Mouse (Mus musculus) neural tube, embryonic 13.5 days (tissue): ENCODE data around the gene Slc9a9. TPM values are rescaled to one million over a fixed set of nuclear protein-coding genes. Genes with fewer than 3 reads are reported as not detected.

Source experiments
- ATAC-seq: fragments of 200-750 bp; cut with Nextera tagmentation; 2 replicates; pipeline ENCODE4 v1.8.0; 2017; ENCODE audit warnings: low read depth, mild to moderate bottlenecking, moderate TSS enrichment, moderate library complexity
- H3K27ac ChIP-seq: fragments of 300-500 bp; sonication (generic); replicated peaks from 2 replicates; pipeline ENCODE4 v1.5.1; 2015; ENCODE audit warnings: moderate library complexity, mild to moderate bottlenecking, inconsistent platforms
- H3K27me3 ChIP-seq: fragments of 300-500 bp; sonication (generic); 2 replicates; pipeline ENCODE4 v1.6.1; 2015; ENCODE audit warnings: mild to moderate bottlenecking, inconsistent platforms
- H3K36me3 ChIP-seq: fragments of 300-500 bp; sonication (generic); 2 replicates; pipeline ENCODE4 v1.6.1; 2015; ENCODE audit warnings: mild to moderate bottlenecking, inconsistent platforms
- H3K4me1 ChIP-seq: fragments of 300-500 bp; sonication (generic); replicated peaks from 2 replicates; pipeline ENCODE4 v1.6.1; 2015; ENCODE audit warnings: inconsistent platforms
- H3K4me2 ChIP-seq: fragments of 300-500 bp; sonication (generic); 2 replicates; pipeline ENCODE4 v1.6.1; 2015; ENCODE audit warnings: inconsistent platforms, mild to moderate bottlenecking, moderate library complexity
- H3K4me3 ChIP-seq: fragments of 300-500 bp; sonication (generic); 2 replicates; pipeline ENCODE4 v1.5.1; 2015; ENCODE audit warnings: mild to moderate bottlenecking, inconsistent platforms
- H3K9ac ChIP-seq: fragments of 300-500 bp; sonication (generic); 2 replicates; pipeline ENCODE4 v1.6.1; 2015; ENCODE audit warnings: moderate library complexity, mild to moderate bottlenecking, inconsistent platforms
- H3K9me3 ChIP-seq: fragments of 300-500 bp; sonication (generic); 2 replicates; pipeline ENCODE4 v1.6.1; 2016; ENCODE audit warnings: inconsistent platforms
- WGBS: fragments of 180-500 bp; shearing (Covaris S2); methylation state at CpG from one replicate; pipeline ENCODE4 v1.1.7; 2015; 5-methylcytosine and 5-hydroxymethylcytosine counted together
- polyA plus RNA-seq: library from polyadenylated mRNA; unstranded; fragments of >200 nt; fragmentation: Nextera tagmentation; extraction: Ambion mirVana; gene quantifications from 2 replicates; pipeline ENCODE4 v1.2.1, GENCODE M21; 2015

Gene Slc9a9
- polyA plus RNA-seq, 1 experiment from 2014 or later: 13.9 TPM

GRCm38 (mm10) chr9:94659401-94660152, 10.1 kb upstream of the Slc9a9 start:
- ATAC-seq: no peak
- H3K27me3 ChIP-seq: no peaks in the 10 kb centered on the region
- H3K4me2 ChIP-seq: no peak overlapping the region
- no peak overlapping the region for H3K27ac ChIP-seq
- H3K36me3 ChIP-seq: no peaks in the 10 kb centered on the region
- H3K4me1 ChIP-seq: no peaks in the 10 kb centered on the region
- WGBS: 78% methylated on average over 3 of the region's 3 CpGs
- H3K9ac ChIP-seq: no peak overlapping the region
- H3K4me3 ChIP-seq: no peak overlapping the region
- no peaks in the 10 kb centered on the region for H3K9me3 ChIP-seq

- Histone ChIP-seq H3K4me3 (no peak overlapping the region), H3K27ac (no peak overlapping the region), H3K9ac (no peak overlapping the region), H3K9me3 (no peaks in the 10 kb centered on the region), H3K27me3 (no peaks in the 10 kb centered on the region), H3K36me3 (no peaks in the 10 kb centered on the region), H3K4me1 (no peaks in the 10 kb centered on the region), H3K4me2 (no peak overlapping the region)
- 5% methylated on average over 2 of the region's 2 CpGs for WGBS
- ATAC-seq: no peak
Measured at GRCm38 (mm10) chr9:94661768-94662167, 7.9 kb upstream of the Slc9a9 start.

- H3K36me3 ChIP-seq: no peaks in the 10 kb centered on the region
- H3K9me3 ChIP-seq: no peaks in the 10 kb centered on the region
- H3K4me2 ChIP-seq: no peak overlapping the region
- no peak overlapping the region for H3K4me3 ChIP-seq
- ATAC-seq: no peak
- 83% methylated on average over 4 of the region's 4 CpGs for WGBS
- no peak overlapping the region for H3K27ac ChIP-seq
- H3K4me1 ChIP-seq: peaks cover 12% of the 10 kb centered on the region
- H3K27me3 ChIP-seq: no peaks in the 10 kb centered on the region
- H3K9ac ChIP-seq: no peak overlapping the region
Measured at GRCm38 (mm10) chr9:94665248-94665647, 4.5 kb upstream of the Slc9a9 start.

- WGBS: 55% methylated on average over 7 of the region's 7 CpGs
- H3K27me3 ChIP-seq: no peaks in the 10 kb centered on the region
- H3K27ac ChIP-seq: no peak overlapping the region
- no peak overlapping the region for H3K4me3 ChIP-seq
- H3K9ac ChIP-seq: no peak overlapping the region
- no peak overlapping the region for H3K4me2 ChIP-seq
- no peaks in the 10 kb centered on the region for H3K36me3 ChIP-seq
- H3K9me3 ChIP-seq: no peaks in the 10 kb centered on the region
- ATAC-seq: no peak
- peaks cover 22% of the 10 kb centered on the region for H3K4me1 ChIP-seq
Measured at GRCm38 (mm10) chr9:94668589-94668988, 1.1 kb upstream of the Slc9a9 start.

GRCm38 (mm10) chr9:94670704-94671103, 995 bp downstream of the Slc9a9 start:
- Histone ChIP-seq H3K9ac (peak overlapping the region; percentile 75), H3K4me3 (peak overlapping the region; percentile 55), H3K36me3 (no peaks in the 10 kb centered on the region), H3K27ac (peak overlapping the region; percentile 73), H3K9me3 (no peaks in the 10 kb centered on the region), H3K27me3 (no peaks in the 10 kb centered on the region), H3K4me2 (peak overlapping the region; percentile 89), H3K4me1 (peaks cover 22% of the 10 kb centered on the region)
- ATAC-seq: no peak

GRCm38 (mm10) chr9:94674704-94675103, 5.0 kb downstream of the Slc9a9 start:
- Histone ChIP-seq H3K9me3 (no peaks in the 10 kb centered on the region), H3K36me3 (no peaks in the 10 kb centered on the region), H3K4me3 (no peak overlapping the region), H3K4me1 (peaks cover 13% of the 10 kb centered on the region), H3K9ac (no peak overlapping the region), H3K27me3 (no peaks in the 10 kb centered on the region), H3K4me2 (no peak overlapping the region), H3K27ac (no peak overlapping the region)
- ATAC-seq: no peak
- WGBS: 88% methylated on average over 1 of the region's 1 CpGs

- Histone ChIP-seq H3K27me3 (no peaks in the 10 kb centered on the region), H3K4me1 (no peaks in the 10 kb centered on the region), H3K27ac (no peak overlapping the region), H3K36me3 (no peaks in the 10 kb centered on the region), H3K9ac (no peak overlapping the region), H3K4me2 (no peak overlapping the region), H3K4me3 (no peak overlapping the region), H3K9me3 (no peaks in the 10 kb centered on the region)
- 84% methylated on average over 3 of the region's 3 CpGs for WGBS
- ATAC-seq: no peak
Measured at GRCm38 (mm10) chr9:94678021-94678655, 8.4 kb downstream of the Slc9a9 start.

- no peaks in the 10 kb centered on the region for H3K36me3 ChIP-seq
- H3K9ac ChIP-seq: no peak overlapping the region
- H3K9me3 ChIP-seq: no peaks in the 10 kb centered on the region
- H3K4me3 ChIP-seq: no peak overlapping the region
- WGBS: 85% methylated on average over 18 of the region's 18 CpGs
- H3K27me3 ChIP-seq: no peaks in the 10 kb centered on the region
- ATAC-seq: no peak
- H3K4me2 ChIP-seq: no peak overlapping the region
- H3K4me1 ChIP-seq: no peaks in the 10 kb centered on the region
- H3K27ac ChIP-seq: no peak overlapping the region
Measured at GRCm38 (mm10) chr9:94680468-94681094, 10.9 kb downstream of the Slc9a9 start.

- Histone ChIP-seq H3K9me3 (no peaks in the 10 kb centered on the region), H3K4me2 (no peak overlapping the region), H3K9ac (no peak overlapping the region), H3K4me3 (no peak overlapping the region), H3K4me1 (no peaks in the 10 kb centered on the region), H3K27ac (no peak overlapping the region), H3K27me3 (no peaks in the 10 kb centered on the region), H3K36me3 (no peaks in the 10 kb centered on the region)
- WGBS: 92% methylated on average over 8 of the region's 8 CpGs
- no peak for ATAC-seq
Measured at GRCm38 (mm10) chr9:94681095-94681487, 11.4 kb downstream of the Slc9a9 start.

GRCm38 (mm10) chr9:94682260-94682659, 12.6 kb downstream of the Slc9a9 start:
- no peak overlapping the region for H3K9ac ChIP-seq
- no peaks in the 10 kb centered on the region for H3K36me3 ChIP-seq
- no peak for ATAC-seq
- no peak overlapping the region for H3K27ac ChIP-seq
- H3K4me1 ChIP-seq: no peaks in the 10 kb centered on the region
- H3K4me2 ChIP-seq: no peak overlapping the region
- no peaks in the 10 kb centered on the region for H3K9me3 ChIP-seq
- WGBS: 78% methylated on average over 2 of the region's 2 CpGs
- H3K4me3 ChIP-seq: no peak overlapping the region
- H3K27me3 ChIP-seq: no peaks in the 10 kb centered on the region

- no peak overlapping the region for H3K4me3 ChIP-seq
- no peak overlapping the region for H3K4me2 ChIP-seq
- no peaks in the 10 kb centered on the region for H3K9me3 ChIP-seq
- no peaks in the 10 kb centered on the region for H3K27me3 ChIP-seq
- ATAC-seq: no peak
- no peaks in the 10 kb centered on the region for H3K4me1 ChIP-seq
- WGBS: 87% methylated on average over 1 of the region's 1 CpGs
- H3K27ac ChIP-seq: no peak overlapping the region
- no peaks in the 10 kb centered on the region for H3K36me3 ChIP-seq
- H3K9ac ChIP-seq: no peak overlapping the region
Measured at GRCm38 (mm10) chr9:94685640-94686039, 15.9 kb downstream of the Slc9a9 start.

GRCm38 (mm10) chr9:94686380-94686779, 16.7 kb downstream of the Slc9a9 start:
- no peaks in the 10 kb centered on the region for H3K36me3 ChIP-seq
- H3K27me3 ChIP-seq: no peaks in the 10 kb centered on the region
- WGBS: 83% methylated on average over 2 of the region's 2 CpGs
- H3K4me3 ChIP-seq: no peak overlapping the region
- ATAC-seq: no peak
- no peaks in the 10 kb centered on the region for H3K9me3 ChIP-seq
- H3K4me2 ChIP-seq: no peak overlapping the region
- no peak overlapping the region for H3K9ac ChIP-seq
- H3K27ac ChIP-seq: no peak overlapping the region
- no peaks in the 10 kb centered on the region for H3K4me1 ChIP-seq
